Mouse (Mus musculus) heart, embryonic 10.5 days (tissue): ENCODE data around the gene Uox. TPM values are rescaled to one million over a fixed set of nuclear protein-coding genes. Genes with fewer than 3 reads are reported as not detected.

Source experiments
- DNase-seq: peaks from one replicate; pipeline ENCODE4 v3.0.0-alpha.2; 2017; ENCODE audit warnings: low spot score
- H3K27ac ChIP-seq: fragments of 300-500 bp; sonication (generic); 2 replicates; pipeline ENCODE4 v1.5.1; 2016; ENCODE audit warnings: mild to moderate bottlenecking
- H3K27me3 ChIP-seq: fragments of 300-500 bp; sonication (generic); 2 replicates; pipeline ENCODE4 v1.6.1; 2016; ENCODE audit warnings: mild to moderate bottlenecking; ENCODE audit not compliant: poor library complexity, insufficient read depth, severe bottlenecking
- H3K36me3 ChIP-seq: fragments of 300-500 bp; sonication (generic); 2 replicates; pipeline ENCODE4 v1.6.1; 2016; ENCODE audit warnings: mild to moderate bottlenecking, moderate library complexity
- H3K4me1 ChIP-seq: fragments of 300-500 bp; sonication (generic); 2 replicates; pipeline ENCODE4 v1.6.1; 2016; ENCODE audit warnings: mild to moderate bottlenecking
- H3K4me3 ChIP-seq: fragments of 300-500 bp; sonication (generic); 2 replicates; pipeline ENCODE4 v1.5.1; 2016; ENCODE audit warnings: mild to moderate bottlenecking, moderate library complexity
- H3K9me3 ChIP-seq: fragments of 300-500 bp; sonication (generic); 2 replicates; pipeline ENCODE4 v1.6.1; 2016; ENCODE audit warnings: mild to moderate bottlenecking, moderate library complexity
- WGBS: fragments of 180-500 bp; shearing (Covaris S2); methylation state at CpG from one replicate; pipeline ENCODE4 v1.1.7; 2016; 5-methylcytosine and 5-hydroxymethylcytosine counted together
- polyA plus RNA-seq: library from polyadenylated mRNA; unstranded; fragments of >200 nt; fragmentation: Nextera tagmentation; extraction: Ambion mirVana; gene quantifications from 2 replicates; pipeline ENCODE4 v1.2.1, GENCODE M21; 2016

Uox gene
- polyA plus RNA-seq, 1 experiment from 2014 or later: not detected

DNA sequence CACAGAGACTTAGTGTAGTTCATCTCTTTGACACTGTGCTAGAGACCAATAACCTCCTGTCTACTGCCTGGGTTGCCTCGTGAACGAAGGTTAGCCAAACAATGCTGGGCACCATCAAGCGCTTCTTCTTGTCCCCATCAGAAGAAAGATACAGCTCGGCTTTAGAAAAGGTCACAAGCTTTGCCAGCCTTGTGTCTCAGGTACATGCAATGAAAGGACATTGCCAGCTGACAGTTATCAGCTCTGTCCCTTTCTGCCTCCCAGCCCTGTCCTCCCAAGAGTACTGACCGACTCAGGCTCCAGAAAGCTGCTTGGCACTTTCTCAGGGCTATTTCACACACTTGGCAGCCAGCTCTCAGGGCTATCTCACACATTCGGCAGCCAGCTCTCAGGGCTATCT lies 25.2 kb downstream of the Uox start:
- no peak overlapping the region for H3K27ac ChIP-seq
- no peaks in the 10 kb centered on the region for H3K36me3 ChIP-seq
- no peak overlapping the region for H3K4me3 ChIP-seq
- H3K4me1 ChIP-seq: peaks cover 9% of the 10 kb centered on the region; the same call in 1 of the 2 replicates
- WGBS: 69% methylated on average over 6 of the region's 6 CpGs
- H3K9me3 ChIP-seq: no peaks in the 10 kb centered on the region
- no peaks in the 10 kb centered on the region for H3K27me3 ChIP-seq
- no peak for DNase-seq

- no peak overlapping the region for H3K4me3 ChIP-seq
- no peak overlapping the region for H3K27ac ChIP-seq
- H3K4me1 ChIP-seq: peaks cover 19% of the 10 kb centered on the region
- H3K36me3 ChIP-seq: no peaks in the 10 kb centered on the region
- H3K27me3 ChIP-seq: no peaks in the 10 kb centered on the region
- no peaks in the 10 kb centered on the region for H3K9me3 ChIP-seq
- WGBS: 88% methylated on average over 8 of the region's 8 CpGs
- DNase-seq: no peak
Measured at GRCm38 (mm10) chr3:146596387-146596786, 26.2 kb downstream of the Uox start.

DNA sequence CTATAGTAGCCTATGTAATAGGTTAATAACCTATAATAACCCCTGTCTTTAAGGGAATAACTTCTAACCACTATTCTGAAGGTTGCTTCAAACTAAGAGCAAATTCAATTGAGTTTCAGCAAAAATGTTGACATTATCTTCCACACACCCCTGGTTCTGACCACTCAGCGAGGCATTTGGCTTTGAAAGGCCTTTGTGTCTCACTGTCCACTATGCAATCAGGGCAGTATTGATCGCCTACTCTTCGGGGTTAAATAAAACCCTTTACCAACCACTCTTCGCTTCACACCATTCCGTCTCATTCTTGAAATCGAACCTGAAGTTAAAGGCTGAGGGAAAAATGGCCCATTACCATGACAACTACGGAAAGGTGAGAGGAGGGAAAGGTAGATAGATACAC lies 26.6 kb downstream of the Uox start:
- Histone ChIP-seq H3K27me3 (no peaks in the 10 kb centered on the region), H3K9me3 (no peaks in the 10 kb centered on the region), H3K4me3 (no peak overlapping the region), H3K4me1 (peaks cover 23% of the 10 kb centered on the region), H3K27ac (no peak overlapping the region), H3K36me3 (no peaks in the 10 kb centered on the region)
- WGBS: 90% methylated on average over 7 of the region's 7 CpGs
- no peak for DNase-seq

DNA sequence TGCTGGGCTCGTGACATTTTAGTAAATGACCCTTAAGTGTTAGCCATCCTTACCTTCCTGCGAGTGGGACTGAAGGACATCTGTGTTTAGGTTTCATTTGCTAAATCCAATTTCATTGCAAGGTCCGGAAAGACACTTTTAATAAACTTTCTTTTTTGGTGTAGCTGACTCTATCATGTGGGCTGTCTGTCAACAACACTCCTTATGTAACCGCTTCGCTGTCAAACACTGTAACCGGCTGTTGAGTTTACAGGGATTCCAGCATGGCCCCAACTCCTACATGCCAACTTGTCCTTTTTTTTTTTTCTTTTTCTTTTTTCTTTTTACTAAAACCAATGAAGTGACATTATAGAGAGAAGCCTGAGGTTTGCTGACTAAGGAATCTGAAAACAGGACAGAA lies 28.2 kb downstream of the Uox start:
- Histone ChIP-seq H3K4me1 (peaks cover 29% of the 10 kb centered on the region), H3K4me3 (no peak overlapping the region), H3K36me3 (no peaks in the 10 kb centered on the region), H3K9me3 (no peaks in the 10 kb centered on the region), H3K27me3 (no peaks in the 10 kb centered on the region), H3K27ac (no peak overlapping the region)
- 69% methylated on average over 6 of the region's 6 CpGs for WGBS
- DNase-seq: no peak

DNA sequence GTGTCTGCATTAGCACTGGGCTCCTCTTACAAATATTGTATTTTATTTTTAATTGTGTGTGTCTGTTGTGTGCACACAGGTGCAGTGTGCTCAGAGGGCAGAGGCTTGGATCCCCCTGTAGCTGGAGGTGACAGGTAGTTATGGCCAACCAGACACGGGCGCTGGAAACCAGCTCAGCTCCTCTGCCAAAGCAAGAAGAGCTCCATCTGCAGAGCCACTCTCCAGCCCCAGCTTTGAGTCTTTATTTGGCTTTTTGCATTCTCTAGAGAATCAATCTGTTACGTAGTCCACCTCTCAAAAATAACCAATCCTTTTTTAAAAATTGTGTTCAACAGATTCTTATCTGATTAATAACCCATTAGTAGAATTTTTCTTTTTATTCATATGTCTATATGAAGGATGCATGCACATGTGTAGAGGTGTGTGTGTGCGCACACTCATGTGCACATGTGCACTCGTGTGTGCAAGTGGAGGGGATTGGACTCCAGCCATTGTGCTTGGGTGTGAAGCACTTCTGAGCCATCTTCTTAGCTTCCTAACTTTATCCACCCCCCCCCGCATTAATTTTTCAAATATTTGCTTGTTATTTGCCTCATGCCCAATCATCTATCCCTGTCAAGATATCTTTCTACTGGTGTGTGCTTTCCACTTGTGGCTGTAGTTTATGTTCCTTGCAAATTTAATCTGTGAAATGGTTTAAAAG lies 29.1 kb downstream of the Uox start:
- WGBS: 91% methylated on average over 6 of the region's 6 CpGs
- Histone ChIP-seq H3K9me3 (no peaks in the 10 kb centered on the region), H3K27ac (0 out of 2 replicates have a peak overlapping the region, but pooled peaks have one; percentile 79), H3K27me3 (no peaks in the 10 kb centered on the region), H3K36me3 (no peaks in the 10 kb centered on the region), H3K4me3 (no peak overlapping the region), H3K4me1 (peaks cover 29% of the 10 kb centered on the region)
- DNase-seq: no peak

DNA sequence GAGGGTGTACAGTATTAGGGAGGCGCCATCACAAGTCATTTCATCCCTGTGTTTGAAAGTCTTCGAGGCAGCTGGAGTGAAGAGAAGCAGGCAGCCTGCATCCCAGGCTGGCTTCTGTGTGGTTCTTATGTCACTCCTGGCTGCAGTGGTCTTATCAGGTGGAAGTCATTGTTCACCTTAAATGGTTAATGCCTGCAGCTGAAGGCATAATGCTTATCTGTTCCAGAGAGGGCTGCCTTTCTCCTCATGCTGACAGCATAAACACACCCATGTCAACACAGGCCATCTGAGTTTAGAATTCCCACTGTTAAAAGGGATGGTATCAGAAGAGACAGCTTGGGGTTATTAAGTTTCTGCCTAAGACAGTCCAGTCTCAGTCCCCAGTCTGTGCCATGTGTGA lies 31.0 kb downstream of the Uox start:
- H3K27me3 ChIP-seq: no peaks in the 10 kb centered on the region
- peak overlapping the region; percentile 79 for H3K27ac ChIP-seq
- no peak overlapping the region for H3K4me3 ChIP-seq
- H3K36me3 ChIP-seq: no peaks in the 10 kb centered on the region
- H3K4me1 ChIP-seq: peaks cover 29% of the 10 kb centered on the region
- WGBS: 24% methylated on average over 2 of the region's 2 CpGs
- peak; percentile 80 for DNase-seq
- H3K9me3 ChIP-seq: no peaks in the 10 kb centered on the region

- peak overlapping the region; percentile 79; the same call in 1 of the 2 replicates for H3K27ac ChIP-seq
- no peak for DNase-seq
- no peaks in the 10 kb centered on the region for H3K9me3 ChIP-seq
- H3K4me3 ChIP-seq: no peak overlapping the region
- H3K36me3 ChIP-seq: no peaks in the 10 kb centered on the region
- H3K4me1 ChIP-seq: peaks cover 29% of the 10 kb centered on the region
- WGBS: 87% methylated on average over 3 of the region's 3 CpGs
- H3K27me3 ChIP-seq: no peaks in the 10 kb centered on the region
Measured at GRCm38 (mm10) chr3:146602531-146602930, 32.3 kb downstream of the Uox start.

GRCm38 (mm10) chr3:146604647-146605046 lies 34.4 kb downstream of the Uox start:
- Histone ChIP-seq H3K36me3 (no peaks in the 10 kb centered on the region), H3K9me3 (no peaks in the 10 kb centered on the region), H3K27me3 (no peaks in the 10 kb centered on the region), H3K27ac (no peak overlapping the region), H3K4me1 (peaks cover 26% of the 10 kb centered on the region), H3K4me3 (no peak overlapping the region)
- WGBS: 64% methylated on average over 9 of the region's 9 CpGs
- DNase-seq: no peak

GRCm38 (mm10) chr3:146607368-146607767 lies 37.1 kb downstream of the Uox start:
- Histone ChIP-seq H3K4me3 (no peak overlapping the region), H3K36me3 (no peaks in the 10 kb centered on the region)

GRCm38 (mm10) chr3:146610322-146610721 lies 40.1 kb downstream of the Uox start:
- WGBS: 73% methylated on average over 10 of the region's 10 CpGs
- Histone ChIP-seq H3K9me3 (no peaks in the 10 kb centered on the region), H3K36me3 (no peaks in the 10 kb centered on the region), H3K4me1 (no peaks in the 10 kb centered on the region), H3K27ac (no peak overlapping the region), H3K27me3 (no peaks in the 10 kb centered on the region), H3K4me3 (no peak overlapping the region)
- no peak for DNase-seq

More at GRCm38 (mm10) chr3:146607368-146607767, 37.1 kb downstream of the Uox start:
- no peak for DNase-seq
- Histone ChIP-seq H3K9me3 (no peaks in the 10 kb centered on the region), H3K27me3 (no peaks in the 10 kb centered on the region), H3K4me1 (0 out of 2 replicates have a peak, but pooled peaks cover under 1% of the 10 kb centered on the region), H3K27ac (no peak overlapping the region)
- WGBS: 48% methylated on average over 1 of the region's 1 CpGs

DNA sequence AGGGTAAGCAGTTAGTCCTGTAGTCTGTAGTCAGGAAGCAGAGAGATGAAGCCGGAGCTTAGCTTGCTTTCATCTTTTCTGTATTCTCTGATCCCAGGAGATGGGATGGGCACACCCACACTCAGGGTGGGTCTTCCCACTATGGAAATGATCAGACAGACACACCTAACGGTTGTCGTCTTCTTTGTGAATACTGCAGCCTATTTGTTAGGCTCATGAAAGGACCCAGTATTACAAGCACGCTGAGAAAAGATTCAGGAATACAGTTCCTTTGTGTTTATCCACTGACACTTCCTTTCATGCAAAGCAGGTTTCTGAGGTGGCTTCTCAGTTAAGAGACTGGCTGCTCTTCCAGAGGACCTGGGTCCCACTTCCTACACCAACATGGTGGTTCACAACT lies 41.0 kb downstream of the Uox start:
- Histone ChIP-seq H3K27ac (no peak overlapping the region), H3K9me3 (no peaks in the 10 kb centered on the region), H3K4me1 (no peaks in the 10 kb centered on the region), H3K36me3 (no peaks in the 10 kb centered on the region), H3K27me3 (no peaks in the 10 kb centered on the region), H3K4me3 (no peak overlapping the region)
- WGBS: 82% methylated on average over 4 of the region's 4 CpGs
- DNase-seq: no peak

- Histone ChIP-seq H3K4me1 (no peaks in the 10 kb centered on the region), H3K9me3 (no peaks in the 10 kb centered on the region), H3K36me3 (no peaks in the 10 kb centered on the region), H3K27ac (no peak overlapping the region), H3K4me3 (no peak overlapping the region), H3K27me3 (no peaks in the 10 kb centered on the region)
- 71% methylated on average over 4 of the region's 4 CpGs for WGBS
- DNase-seq: no peak
Measured at GRCm38 (mm10) chr3:146611821-146612220, 41.6 kb downstream of the Uox start.

DNA sequence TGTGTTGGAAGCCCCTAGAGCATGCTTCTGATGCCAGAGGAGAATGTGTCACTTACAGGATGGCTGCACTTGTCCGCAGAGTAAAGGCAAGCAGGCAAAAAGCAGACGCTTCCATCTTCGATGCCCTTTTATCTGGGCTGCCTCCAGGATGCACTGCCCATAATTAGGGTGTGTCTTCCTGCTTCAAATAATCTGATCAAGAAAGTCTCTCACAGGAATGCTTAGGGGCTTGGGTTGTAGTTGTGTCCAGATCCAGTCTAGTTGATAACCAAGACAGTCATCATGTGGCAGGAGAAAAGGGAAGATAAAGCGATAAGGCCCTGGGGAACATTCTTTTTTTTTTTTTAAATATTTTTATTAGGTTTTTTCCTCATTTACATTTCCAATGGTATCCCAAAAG lies 45.3 kb downstream of the Uox start, which contains the start of gene Dnase2b:
Gene Dnase2b, minus strand, starts transcription at position 101 of the 400 bp plus-strand sequence.
- no peaks in the 10 kb centered on the region for H3K27me3 ChIP-seq
- no peak within 1 kb of the TSS for H3K27ac ChIP-seq
- H3K36me3 ChIP-seq: no peaks in the 10 kb centered on the region
- no peaks in the 10 kb centered on the region for H3K4me1 ChIP-seq
- H3K4me3 ChIP-seq: no peak within 1 kb of the TSS
- WGBS: 86% methylated on average over 4 of the region's 4 CpGs
- DNase-seq: no peak
- H3K9me3 ChIP-seq: no peaks in the 10 kb centered on the region
